Mouse (Mus musculus) stomach, postnatal 0 days (tissue): ENCODE data around the gene Gm43302.
"Not testable (repeated sequence)": the region's sequence is repeated elsewhere in the genome, so short reads cannot be mapped to it uniquely, and the experiment has no call there.

Source experiments
- CTCF ChIP-seq: IDR thresholded peaks from 2 replicates; pipeline ENCODE4 v1.5.1; 2016; ENCODE audit warnings: antibody characterized with exemption, low read depth, mild to moderate bottlenecking, moderate library complexity
- EP300 ChIP-seq: optimal IDR thresholded peaks from 2 replicates; pipeline ENCODE3; 2016; ENCODE audit warnings: antibody characterized with exemption

DNA sequence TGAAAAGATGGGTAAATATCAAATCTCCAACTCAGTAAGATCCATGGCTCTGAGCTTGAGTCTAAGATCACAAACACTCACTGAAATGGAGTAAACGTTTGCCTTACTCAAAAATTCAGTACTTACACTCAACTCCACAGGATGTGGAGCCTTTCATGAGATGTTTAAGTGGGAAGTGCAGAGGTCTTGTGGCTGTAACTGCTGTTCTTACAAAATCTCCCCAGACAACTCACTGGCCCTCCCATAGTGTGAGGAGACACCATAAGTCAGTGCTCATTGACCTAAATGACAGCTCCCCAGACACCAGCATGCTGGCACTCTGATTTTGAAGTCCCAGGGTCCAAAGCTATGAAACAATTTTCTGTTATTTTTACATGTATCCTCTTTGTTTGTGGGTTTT is 15.7 kb upstream of the Gm43302 start:
- not testable (repeated sequence) for TF ChIP-seq CTCF, EP300
